Mouse (Mus musculus) v-Abl transformed pro-B cells (cell line): ENCODE results near the gene Pakap.

Experiments
- in situ Hi-C, 2 experiments: fragments of 400-800 bp; cut with MboI; formaldehyde crosslinking; loops; one replicate each; pipeline ENCODE4 v1.15.1; 2025; ENCODE audit not compliant: unreplicated experiment in 2 of 2

The Pakap gene

DNA sequence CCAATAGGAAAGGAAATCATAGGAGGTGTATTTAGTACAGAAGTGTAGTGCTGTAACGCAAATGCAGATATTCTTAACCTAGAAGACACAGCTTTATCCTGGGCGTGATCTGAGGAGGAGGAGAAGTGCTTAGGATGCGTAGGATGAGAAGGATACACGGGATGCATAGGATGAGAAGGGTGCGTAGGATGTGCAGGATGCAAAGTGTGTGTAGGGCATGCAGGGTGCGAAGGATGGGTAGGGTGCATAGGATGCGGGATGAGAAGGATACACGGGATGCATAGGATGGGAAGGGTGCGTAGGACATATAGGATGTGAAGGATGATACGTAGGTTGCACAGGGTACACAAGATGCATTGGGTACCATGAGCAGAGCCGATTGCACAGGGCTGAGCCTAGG lies 129.0 kb downstream of the Pakap start:
- in situ Hi-C loops = loop anchor here in 1 of 2 experiments (25.0 kb wide), 1 partner anchor 635 kb away; no protein-coding TSS in a partner anchor

DNA sequence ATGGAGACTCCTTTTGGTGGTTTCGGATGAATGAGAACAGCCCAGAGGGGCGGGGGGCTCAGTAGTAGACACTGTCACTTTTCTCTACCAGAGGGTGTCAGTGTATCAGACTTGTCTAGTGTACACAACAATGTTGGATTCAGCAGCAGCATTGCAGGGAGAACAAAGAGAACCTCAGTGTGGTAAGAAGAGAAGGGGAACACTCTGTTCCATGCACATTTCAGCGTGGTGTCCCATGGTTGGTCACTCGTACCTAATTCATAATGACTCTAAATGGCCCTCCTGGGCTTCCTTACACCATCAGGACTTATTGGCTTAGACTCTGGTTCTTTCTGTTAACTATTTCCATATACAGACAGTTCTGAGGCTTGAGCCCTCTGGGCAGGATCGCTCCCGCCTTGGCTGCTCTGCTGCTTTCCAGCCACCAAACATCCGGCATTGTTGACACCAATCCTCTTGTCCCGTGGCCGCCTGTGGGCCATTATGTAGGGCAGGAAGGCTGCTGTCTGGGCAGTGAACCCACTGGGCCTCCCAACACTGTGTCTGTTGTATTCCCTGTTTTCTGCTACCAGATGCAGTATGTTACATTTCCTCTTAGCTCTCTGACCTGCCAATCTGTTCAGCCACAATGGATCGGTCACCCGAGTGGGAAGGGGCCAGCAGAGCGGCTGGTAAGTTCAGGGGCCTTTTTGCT lies 130.1 kb downstream of the Pakap start:
- in situ Hi-C loops = loop anchor here in 1 of 2 experiments (25.0 kb wide), 1 partner anchor 636 kb away; no protein-coding TSS in a partner anchor

DNA sequence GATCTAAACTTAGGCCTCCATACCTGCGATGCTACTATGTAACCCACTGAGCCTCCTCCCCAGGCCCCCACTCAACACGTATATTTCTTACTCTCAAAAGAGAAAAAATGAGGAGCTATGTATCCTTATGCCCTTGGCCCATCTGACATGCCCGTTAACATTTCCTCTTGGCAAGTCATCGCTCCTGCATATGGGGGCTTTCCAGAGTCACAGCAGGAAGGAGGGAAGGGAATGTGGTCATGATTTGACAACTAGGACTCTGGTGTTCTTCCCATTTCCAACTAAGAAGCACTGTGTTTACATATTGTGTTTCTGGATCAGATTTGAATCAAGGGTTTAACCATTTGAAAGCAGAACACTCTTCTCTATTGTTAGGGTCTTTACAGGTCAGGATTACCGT lies 133.6 kb downstream of the Pakap start:
- in situ Hi-C loops = no loop called here

DNA sequence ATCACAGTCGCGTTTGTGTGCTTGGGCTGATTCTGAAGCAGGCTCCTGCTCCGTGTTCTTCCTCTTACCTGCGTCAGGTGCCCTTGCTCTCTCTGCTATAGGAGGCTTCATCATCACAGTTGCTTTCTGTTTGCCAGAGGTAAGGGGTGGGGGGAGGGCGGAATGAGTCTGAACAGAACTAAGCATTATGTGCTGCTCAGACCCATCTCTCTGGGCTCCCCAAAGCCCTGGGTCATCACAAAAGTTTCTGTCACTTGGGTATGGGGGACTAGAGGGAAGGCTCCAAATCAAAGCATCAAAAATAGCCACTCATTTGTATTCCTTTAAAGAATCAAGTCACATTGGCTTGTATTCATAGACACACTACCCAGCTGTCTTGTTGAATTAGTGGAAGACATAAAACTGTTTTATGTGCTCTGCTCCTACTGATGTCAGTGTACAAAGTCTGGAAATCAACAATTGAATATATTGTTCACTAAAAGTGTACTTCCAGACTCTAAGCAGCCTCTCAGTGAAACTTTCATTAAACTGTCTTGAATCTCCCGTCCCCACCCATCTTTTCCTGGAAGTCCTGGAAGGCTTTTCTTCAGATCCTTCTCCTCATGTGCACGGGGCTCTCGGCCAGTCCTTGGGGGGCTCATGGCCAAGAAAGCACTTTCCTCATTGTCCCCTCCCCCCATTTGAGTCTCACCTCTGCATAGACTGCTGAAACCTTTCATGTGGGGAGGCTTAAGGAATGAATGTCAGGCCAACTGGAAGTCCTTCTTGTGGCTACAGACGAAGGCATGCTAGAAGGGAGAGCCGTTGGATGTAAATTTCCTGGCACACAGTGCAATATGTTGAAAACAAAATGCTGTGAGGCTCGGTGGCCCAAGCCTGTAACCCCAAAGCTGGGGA lies 135.8 kb downstream of the Pakap start:
- in situ Hi-C loops = no loop called here

DNA sequence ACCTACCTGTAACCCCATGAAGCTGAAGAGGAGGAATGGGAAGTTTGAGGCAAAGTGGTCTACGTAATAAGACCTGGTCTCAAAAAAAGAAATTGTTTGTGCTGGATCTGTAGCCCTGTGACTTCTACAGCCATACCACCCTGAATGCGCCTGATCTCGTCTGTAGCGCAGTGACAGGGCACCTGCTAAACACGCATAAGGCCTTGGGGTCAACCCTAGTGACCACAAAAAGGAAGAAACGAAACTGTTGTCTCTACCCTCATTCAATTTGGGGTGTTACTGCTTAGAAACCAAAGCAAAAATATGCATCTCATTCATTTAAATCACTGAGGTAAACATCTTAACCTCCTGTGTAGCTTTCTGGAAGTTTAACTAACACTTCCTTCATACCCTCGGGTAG lies 136.6 kb downstream of the Pakap start:
- in situ Hi-C loops = no loop called here

DNA sequence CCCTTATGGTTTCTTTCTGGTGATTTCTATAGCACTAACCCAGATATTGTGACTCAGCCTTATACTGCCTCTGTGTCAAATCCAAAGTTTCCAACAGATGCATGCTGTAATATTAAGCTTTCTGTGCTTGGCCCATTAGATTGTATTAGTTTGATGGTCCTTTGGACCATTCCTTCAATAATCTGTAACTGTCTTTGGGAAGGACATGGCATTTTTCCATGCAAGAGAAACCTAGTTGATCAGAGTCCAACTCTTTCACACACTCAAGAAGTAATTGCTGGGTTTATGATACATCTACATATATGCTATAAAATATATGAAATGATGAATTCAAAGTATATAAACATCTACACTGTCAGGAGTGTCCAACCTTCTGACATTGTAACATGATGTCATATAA lies 147.9 kb downstream of the Pakap start:
- in situ Hi-C loops = no loop called here

DNA sequence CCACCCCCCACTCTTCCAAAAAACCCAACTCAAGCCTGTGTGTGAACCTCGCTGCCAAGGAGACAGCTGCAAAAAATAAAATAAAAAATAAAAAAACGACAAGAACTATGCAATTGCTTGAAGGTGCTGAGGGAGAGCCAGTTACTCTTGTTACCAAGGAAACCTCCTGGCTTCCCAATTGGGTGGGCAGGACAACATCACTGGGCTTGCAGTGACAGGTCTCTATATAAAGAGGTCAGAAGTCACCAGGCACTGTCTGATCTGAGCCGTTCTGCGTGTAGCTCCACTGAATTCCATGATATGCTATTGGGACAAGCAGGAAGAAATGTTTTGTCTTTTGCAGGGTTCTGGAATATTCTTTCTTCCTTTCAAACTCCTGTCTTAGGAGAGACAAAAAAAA lies 148.8 kb downstream of the Pakap start:
- in situ Hi-C loops = no loop called here

DNA sequence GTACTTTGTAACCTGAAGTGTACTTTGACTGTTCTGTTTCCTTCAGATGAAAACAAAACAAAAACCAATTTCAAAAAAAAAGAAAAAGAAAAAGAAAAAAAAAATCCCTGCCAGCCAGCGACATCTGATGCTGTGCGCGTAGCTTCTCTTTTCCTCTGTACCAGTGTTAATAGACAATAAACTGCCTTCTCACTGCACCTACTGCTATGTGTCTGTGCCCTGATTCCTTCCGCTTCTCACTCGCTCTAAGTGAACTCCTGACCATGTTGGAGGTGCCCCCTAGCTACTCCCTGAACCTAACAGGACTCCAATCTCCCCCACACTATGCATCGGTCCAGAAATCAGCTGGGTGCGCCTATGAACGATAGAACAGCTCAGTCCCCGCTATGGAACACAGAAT lies 149.4 kb downstream of the Pakap start, which contains the start of gene Akap2:
Gene Akap2, plus strand, starts transcription at position 304 of the 400 bp plus-strand sequence.
- in situ Hi-C loops = no loop called here

DNA sequence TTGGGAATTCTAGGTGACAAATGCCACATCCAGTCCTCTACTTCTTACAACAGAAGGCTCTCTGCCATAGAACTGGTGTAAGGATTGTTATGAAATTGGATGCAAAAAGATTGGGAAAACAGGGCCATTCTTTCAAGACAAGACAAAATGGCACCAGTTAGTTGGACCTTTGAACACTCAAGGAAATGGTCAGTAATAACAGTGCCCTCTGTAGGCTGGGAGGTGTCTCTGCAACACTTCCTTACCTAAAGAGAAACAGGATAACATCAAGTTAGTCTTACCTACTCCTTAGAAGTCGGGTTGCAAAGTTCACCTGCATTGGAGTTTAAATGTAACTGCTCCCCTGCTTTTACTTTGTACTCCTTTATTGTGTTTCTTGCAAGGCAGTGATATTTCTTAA lies 151.4 kb downstream of the Pakap start:
- in situ Hi-C loops = no loop called here

DNA sequence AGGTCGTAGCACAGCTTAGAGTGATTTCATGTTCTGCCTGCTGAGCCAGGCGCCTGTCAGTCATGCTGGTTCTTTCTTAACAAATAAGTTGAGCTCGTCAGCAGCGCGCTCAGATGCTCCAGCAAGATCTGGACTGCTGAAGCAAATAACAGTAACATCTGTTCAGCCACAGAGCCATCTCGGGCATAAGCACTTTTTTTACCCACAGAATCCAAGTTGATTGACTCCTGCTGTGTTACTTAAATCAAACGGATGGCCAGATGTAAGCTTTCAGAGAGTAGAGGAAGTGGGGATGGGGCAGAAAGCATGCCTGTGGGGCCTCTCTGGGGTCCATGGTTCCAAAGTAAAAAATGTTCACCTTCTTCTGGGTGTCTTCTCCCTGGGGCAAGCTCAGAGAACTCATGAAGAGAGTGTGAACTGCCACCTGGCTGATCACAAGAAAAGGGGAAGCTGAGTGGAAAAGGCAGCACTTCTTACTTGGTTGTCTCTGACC lies 152.9 kb downstream of the Pakap start:
- in situ Hi-C loops = loop anchor here (5.0 kb wide), 2 partner anchors 44 to 49 kb away; no protein-coding TSS in a partner anchor

DNA sequence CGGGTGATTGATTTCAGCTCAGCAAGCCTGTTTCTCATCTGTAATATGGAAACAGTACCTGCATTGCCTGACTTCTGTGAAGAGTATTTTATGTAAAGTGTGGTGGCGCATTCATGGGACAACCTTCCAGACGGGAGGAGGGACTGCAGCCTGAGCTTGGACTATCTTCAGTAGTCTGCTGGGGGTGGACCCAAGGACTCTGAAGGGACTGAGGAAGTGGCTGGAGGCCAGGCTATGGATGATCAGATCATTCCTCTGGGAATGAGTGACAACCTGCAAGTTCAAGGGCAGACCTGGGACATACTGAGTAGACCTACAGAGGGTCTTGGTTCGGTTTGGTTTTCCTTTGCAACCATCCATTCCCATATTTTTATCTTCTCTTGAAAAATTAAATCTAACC lies 154.3 kb downstream of the Pakap start:
- in situ Hi-C loops = loop anchor here (5.0 kb wide), 2 partner anchors 45 to 50 kb away; no protein-coding TSS in a partner anchor

DNA sequence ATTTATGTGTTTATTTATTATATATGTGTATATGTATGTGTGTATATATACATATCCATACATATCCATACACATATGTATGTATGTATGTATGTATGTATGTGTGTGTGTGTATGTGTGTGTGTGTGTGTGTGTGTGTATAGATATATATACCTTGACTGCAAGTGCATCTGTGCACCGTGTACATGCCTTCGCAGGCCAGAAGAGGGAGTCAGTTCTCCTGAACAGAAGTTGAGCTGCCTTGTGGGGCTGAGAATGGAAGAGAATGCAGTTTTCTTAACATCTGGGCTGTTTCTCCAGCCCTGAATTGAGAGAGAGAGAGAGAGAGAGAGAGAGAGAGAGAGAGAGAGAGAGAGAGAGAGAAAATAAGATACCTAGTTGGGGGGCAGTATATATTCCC lies 155.7 kb downstream of the Pakap start:
- in situ Hi-C loops = loop anchor here (5.0 kb wide), 2 partner anchors 46 to 51 kb away; no protein-coding TSS in a partner anchor

DNA sequence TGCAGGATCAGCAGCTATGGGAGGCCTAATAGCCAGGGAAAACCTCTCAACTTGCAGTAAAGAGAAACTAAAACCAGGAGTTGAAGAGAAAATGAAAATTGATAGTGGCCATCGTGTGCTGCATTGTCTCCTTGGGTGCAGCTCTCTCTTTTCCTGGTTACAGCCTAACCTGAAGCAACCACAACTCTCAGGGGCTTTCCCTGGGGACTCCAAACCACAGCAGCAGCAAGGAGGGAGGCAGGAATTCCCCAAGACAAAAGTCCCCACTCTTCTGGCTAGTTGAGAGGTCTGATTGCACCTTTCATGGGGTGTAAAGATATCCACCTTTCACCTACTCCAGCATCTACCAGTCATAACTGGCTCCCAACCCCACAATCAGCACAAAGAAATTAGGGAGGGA lies 157.6 kb downstream of the Pakap start:
- in situ Hi-C loops = no loop called here

DNA sequence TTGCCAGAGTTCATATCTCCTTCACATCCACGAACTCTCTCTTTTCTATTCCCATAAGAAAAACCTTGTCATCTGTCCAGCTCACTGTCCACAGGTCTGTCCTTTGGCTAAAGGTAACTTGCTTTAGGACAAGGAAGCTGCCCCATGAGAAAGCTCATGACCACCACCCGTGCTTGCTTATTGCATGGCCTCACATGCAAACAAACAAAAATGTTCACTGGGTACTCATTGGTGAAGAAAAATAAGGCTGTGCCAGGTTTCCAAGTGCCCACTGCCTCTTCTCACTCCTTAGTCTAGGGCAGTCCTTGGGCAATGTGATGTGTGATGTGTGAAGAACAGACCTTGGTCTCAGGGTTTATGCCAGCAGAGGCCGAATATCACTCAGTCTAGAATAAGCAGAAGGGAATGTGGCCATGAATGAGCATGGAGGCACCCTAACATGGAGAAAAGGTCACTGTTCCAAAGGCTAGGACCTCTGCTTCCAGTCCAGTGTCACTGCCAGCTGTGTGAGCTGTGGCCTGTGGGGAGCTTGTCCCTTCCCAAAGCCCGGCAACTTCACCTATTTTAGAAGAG lies 160.7 kb downstream of the Pakap start:
- in situ Hi-C loops = no loop called here

DNA sequence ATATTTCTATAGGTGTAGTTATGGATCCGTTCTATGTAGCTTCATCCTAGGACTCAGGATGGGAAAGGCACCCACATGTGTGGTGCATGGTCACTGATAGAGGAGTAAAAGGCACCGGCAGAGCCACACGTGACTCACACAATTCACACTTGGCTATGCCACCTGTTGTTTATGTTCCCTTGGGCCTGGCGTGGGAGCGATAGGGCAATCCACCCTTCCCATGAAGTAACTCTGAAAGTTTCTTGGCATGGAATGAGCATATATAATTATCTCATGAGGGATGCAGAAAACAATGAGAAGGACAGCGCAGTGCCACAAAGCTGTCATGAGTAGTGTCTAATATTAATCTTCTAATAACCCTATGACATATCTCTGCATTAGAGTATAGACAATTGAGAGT lies 162.1 kb downstream of the Pakap start:
- in situ Hi-C loops = no loop called here

DNA sequence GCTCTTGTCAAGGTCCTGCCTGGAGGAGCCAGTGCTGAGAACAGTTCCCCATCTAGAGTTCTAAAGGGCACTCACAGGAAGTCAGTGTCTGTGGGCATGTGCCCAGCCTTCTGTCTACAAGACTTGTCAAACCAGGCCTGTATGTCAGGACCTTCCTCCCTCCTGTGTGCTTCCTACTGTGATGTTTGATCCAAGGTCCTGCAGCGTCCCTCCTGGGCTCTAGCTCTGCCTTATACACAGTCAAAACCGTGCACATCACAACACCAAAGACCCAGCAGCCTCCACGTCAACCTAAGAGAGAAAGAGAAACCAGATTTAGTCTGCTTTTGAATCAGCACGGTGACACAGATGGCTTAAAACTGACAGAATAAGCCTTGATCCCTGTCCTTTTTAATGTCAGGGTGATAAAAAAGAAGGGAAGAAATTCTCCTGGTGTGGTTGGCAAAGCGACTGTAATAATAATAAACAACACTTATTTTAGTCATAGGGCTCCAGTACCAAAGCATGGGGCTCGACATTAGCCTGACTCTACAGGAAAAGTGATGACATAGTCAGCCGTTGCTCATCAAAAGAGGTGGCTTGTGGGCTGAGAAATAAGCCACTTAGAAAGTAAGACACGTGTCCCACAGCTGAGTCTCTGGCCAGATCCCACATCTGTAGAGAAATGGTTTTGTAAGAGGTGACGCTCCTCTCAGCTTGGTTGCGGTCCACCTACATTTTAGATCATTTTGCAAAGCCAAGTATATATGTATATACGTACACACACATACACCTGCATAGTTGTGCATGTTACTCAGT lies 163.0 kb downstream of the Pakap start:
- in situ Hi-C loops = no loop called here

DNA sequence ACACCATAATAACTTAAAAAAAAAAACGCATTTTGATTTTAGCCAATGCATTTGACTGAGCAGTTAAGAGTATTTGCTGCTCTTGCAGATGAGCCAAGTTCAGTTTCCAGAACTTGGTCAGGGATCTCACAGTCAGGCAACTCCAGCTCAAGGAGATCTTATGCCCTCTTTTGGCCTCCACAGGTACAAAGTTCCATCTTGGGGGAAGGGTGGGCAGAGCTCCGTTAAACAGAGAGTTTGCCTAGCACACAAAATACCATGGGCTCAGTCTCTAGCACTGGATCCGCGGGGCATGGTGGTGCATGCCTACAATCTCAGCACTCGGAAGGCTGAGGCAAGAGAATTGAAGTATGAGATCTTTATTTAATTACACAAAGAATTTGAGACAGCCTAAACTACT lies 164.4 kb downstream of the Pakap start:
- in situ Hi-C loops = no loop called here

DNA sequence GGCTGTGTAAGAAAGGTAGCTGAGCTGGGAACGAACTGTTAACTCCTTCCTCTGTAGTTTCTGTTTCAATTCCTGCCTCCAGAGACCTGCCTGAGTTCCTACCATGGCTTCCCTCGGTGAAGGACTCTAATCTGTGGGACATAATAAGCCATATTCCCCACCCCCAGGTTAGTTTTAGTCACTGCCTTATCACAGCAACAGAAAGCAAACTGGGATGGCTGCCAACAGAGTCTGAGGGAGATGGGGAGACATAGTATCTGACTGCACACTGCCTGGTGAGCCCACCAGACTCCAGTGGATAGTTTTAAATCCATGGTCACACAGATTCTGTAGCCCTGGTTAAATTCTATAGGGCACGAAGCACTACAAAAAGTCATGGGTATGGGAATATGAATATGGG lies 165.5 kb downstream of the Pakap start:
- in situ Hi-C loops = no loop called here

DNA sequence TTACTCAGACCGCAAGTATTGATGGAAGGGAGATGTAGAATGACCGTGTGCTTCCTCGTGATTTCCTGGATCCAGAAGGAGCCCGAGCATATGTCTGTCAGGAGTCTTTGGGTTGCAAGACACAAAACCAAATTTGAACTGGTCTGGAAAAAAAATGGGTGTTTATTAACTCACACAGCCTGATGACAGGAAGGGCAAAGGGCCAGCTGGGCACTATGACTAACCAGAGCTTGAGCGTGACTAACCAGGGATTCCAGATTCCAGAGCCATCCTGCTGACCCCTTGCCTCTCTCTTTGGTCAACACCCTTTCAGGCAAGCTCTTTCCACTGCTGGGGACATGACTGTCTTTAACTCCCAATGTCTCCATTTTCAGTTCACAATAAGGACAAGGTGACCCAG lies 167.4 kb downstream of the Pakap start:
- in situ Hi-C loops = no loop called here

DNA sequence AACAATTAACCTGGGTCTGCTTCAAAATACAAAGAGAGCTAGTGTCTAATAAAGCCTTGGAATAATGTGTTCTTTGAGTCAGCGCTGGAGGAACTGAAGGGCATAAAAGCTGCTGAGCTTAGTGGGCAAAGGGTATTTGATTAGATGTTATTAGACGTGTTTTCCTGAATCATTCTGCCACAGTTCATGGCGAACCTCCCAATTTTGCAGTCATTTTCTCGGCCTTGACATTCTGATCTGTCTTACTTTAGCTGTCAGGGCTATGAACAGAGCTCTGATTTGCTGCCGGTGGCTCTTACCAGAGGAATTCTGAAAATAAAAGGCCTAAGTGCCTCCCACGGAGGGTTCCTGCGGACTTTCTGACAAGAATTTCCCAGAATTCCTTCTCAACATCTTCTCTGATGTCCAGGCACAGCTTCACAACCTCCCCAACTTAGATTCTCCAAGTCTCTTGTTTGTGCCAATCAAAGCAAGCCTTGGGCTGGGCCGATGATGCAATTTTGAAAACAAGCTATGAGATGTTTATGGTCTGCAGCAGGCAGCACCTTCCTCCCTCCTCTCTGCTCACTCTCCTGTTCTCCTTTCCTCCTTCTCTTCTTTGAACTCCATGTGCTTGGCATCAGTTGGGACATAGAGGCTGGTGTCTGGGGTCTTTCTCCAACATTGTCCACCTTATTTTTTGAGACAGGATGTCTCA lies 171.0 kb downstream of the Pakap start:
- in situ Hi-C loops = no loop called here
